Mouse (Mus musculus) cerebellum, adult 2 months (tissue): Measurements from ENCODE around the gene Vamp1.

ENCODE experiments used
- CTCF ChIP-seq: fragments of 200-500 bp; IDR thresholded peaks from 2 replicates; pipeline ENCODE4 v1.5.1; 2011; ENCODE audit warnings: low read depth, mild to moderate bottlenecking, control low read depth, low read length, moderate library complexity, borderline replicate concordance; ENCODE audit not compliant: insufficient read depth
- POLR2A ChIP-seq: fragments of 200-500 bp; IDR thresholded peaks from 2 replicates; pipeline ENCODE4 v1.6.1; 2011; ENCODE audit warnings: low read length, control low read depth, borderline replicate concordance; ENCODE audit not compliant: insufficient read depth

- TF ChIP-seq CTCF (no peak), POLR2A (no peak)
Measured at GRCm38 (mm10) chr6:125197166-125197565, 18.2 kb upstream of the Vamp1 start.
